Comparison of ENCODE assay signal across 9 mouse cellular contexts in genomic region chr2:135259136-135259535, GRCm38 (mm10).
A peak's percentile ranks its signal among the peaks of the same experiment; 100 is the strongest.
DNase-seq lines count a peak whose midpoint lies in the region; ATAC-seq and TF ChIP-seq lines count a peak whose summit lies in the region.
"Had no signal": no experiment of that assay in that cellular context is flagged by ENCODE, and none has a peak within 500 bp of the region (broad histone marks: within the 10 kb centered on the region; RNA-seq: fewer than 3 reads in every experiment).

No protein-coding gene starts in this region.

- no peaks in the 10 kb centered on the region for H3K27me3 ChIP-seq in forebrain, postnatal 0 days (ENCODE audit: insufficient read depth, low read length)
- H3K27me3 ChIP-seq in forebrain, embryonic 12.5 days = no peaks in the 10 kb centered on the region
- H3K27me3 ChIP-seq in embryonic facial prominence, embryonic 14.5 days (replicated peaks; ENCODE audit: control insufficient read depth, insufficient read depth, low read length) = no peaks in the 10 kb centered on the region
- no peaks in the 10 kb centered on the region for H3K27me3 ChIP-seq in kidney, embryonic 16.5 days (ENCODE audit: insufficient read depth, low read length)
- H3K27me3 ChIP-seq in cerebellum, adult 2 months (ENCODE audit: control insufficient read depth, insufficient read depth, low read length) = no peaks in the 10 kb centered on the region

- ATAC-seq in forebrain, postnatal 0 days = no peak
- ATAC-seq in forebrain, embryonic 12.5 days (ENCODE audit: low FRiP score) = no peak
- no peak for ATAC-seq in embryonic facial prominence, embryonic 14.5 days (ENCODE audit: low read depth)
- ATAC-seq in kidney, embryonic 16.5 days (ENCODE audit: low FRiP score, low TSS enrichment) = peak; percentile 65; the same call in 1 of the 2 replicates
- no peak for ATAC-seq in cerebellum, adult (ENCODE audit: insufficient number of reproducible peaks, low FRiP score, low TSS enrichment)

- H3K9me3 ChIP-seq in forebrain, postnatal 0 days (ENCODE audit: low read length) = no peaks in the 10 kb centered on the region
- no peaks in the 10 kb centered on the region for H3K9me3 ChIP-seq in forebrain, embryonic 12.5 days
- no peaks in the 10 kb centered on the region for H3K9me3 ChIP-seq in embryonic facial prominence, embryonic 14.5 days (ENCODE audit: control insufficient read depth, low read length)
- no peaks in the 10 kb centered on the region for H3K9me3 ChIP-seq in kidney, embryonic 16.5 days (ENCODE audit: low read length)

- DNase-seq in forebrain, postnatal 0 days = peak; percentile 13
- DNase-seq in Muller cell, postnatal 12 days (ENCODE audit: inconsistent ontology term) = peak; percentile 49
- peak; percentile 59 for DNase-seq in embryonic facial prominence, embryonic 14.5 days (ENCODE audit: low spot score)
- no peak for DNase-seq in urinary bladder, adult 18-20 months (ENCODE audit: low spot score in 2 of 2)
- DNase-seq in cerebellum, adult 2 months = no peak
- DNase-seq: right cerebral cortex, postnatal 25 days had no signal

- no peak for TF ChIP-seq POLR2A in cerebellum, adult 2 months (IDR thresholded peaks at IDR 0.05; ENCODE audit: borderline replicate concordance, insufficient read depth, low read length)

- TF ChIP-seq CTCF in forebrain, postnatal 0 days (IDR thresholded peaks at IDR 0.05; ENCODE audit: low read depth) = no peak
- no peak for TF ChIP-seq CTCF in cerebellum, adult 2 months (IDR thresholded peaks at IDR 0.05; ENCODE audit: borderline replicate concordance, insufficient read depth, low read depth, low read length)

- no peak overlapping the region for H3K27ac ChIP-seq in forebrain, postnatal 0 days (ENCODE audit: low read depth, low read length)
- H3K27ac ChIP-seq in forebrain, embryonic 12.5 days = no peak overlapping the region
- H3K27ac ChIP-seq in embryonic facial prominence, embryonic 14.5 days (replicated peaks; ENCODE audit: low read depth, low read length) = no peak overlapping the region
- H3K27ac ChIP-seq in kidney, embryonic 16.5 days (ENCODE audit: low read length) = no peak overlapping the region
- no peak overlapping the region for H3K27ac ChIP-seq in cerebellum, adult 2 months (ENCODE audit: insufficient read depth, low read length)

- no peaks in the 10 kb centered on the region for H3K36me3 ChIP-seq in forebrain, postnatal 0 days (ENCODE audit: insufficient read depth)
- no peaks in the 10 kb centered on the region for H3K36me3 ChIP-seq in forebrain, embryonic 12.5 days (replicated peaks)
- no peaks in the 10 kb centered on the region for H3K36me3 ChIP-seq in embryonic facial prominence, embryonic 14.5 days (ENCODE audit: control insufficient read depth, insufficient read depth, low read length)
- H3K36me3 ChIP-seq in kidney, embryonic 16.5 days (ENCODE audit: insufficient read depth, low read length) = no peaks in the 10 kb centered on the region

- H3K4me2 ChIP-seq in forebrain, postnatal 0 days (ENCODE audit: low read depth) = no peak overlapping the region
- H3K4me2 ChIP-seq in forebrain, embryonic 12.5 days = no peak overlapping the region
- H3K4me2 ChIP-seq in embryonic facial prominence, embryonic 14.5 days (ENCODE audit: low read depth, low read length) = no peak overlapping the region
- H3K4me2 ChIP-seq in kidney, embryonic 16.5 days (replicated peaks; ENCODE audit: low read depth, low read length) = no peak overlapping the region

- H3K4me1 ChIP-seq in forebrain, postnatal 0 days (ENCODE audit: insufficient read depth) = no peaks in the 10 kb centered on the region
- H3K4me1 ChIP-seq in forebrain, embryonic 12.5 days = no peaks in the 10 kb centered on the region
- H3K4me1 ChIP-seq in embryonic facial prominence, embryonic 14.5 days (ENCODE audit: control insufficient read depth, insufficient read depth, low read length) = no peaks in the 10 kb centered on the region
- no peaks in the 10 kb centered on the region for H3K4me1 ChIP-seq in kidney, embryonic 16.5 days (ENCODE audit: insufficient read depth, low read length)
- no peaks in the 10 kb centered on the region for H3K4me1 ChIP-seq in cerebellum, adult 2 months (ENCODE audit: control insufficient read depth, insufficient read depth, low read length)

- H3K9ac ChIP-seq in forebrain, postnatal 0 days = no peak overlapping the region
- no peak overlapping the region for H3K9ac ChIP-seq in forebrain, embryonic 12.5 days
- no peak overlapping the region for H3K9ac ChIP-seq in embryonic facial prominence, embryonic 14.5 days (ENCODE audit: low read depth, low read length)
- no peak overlapping the region for H3K9ac ChIP-seq in kidney, embryonic 16.5 days (replicated peaks; ENCODE audit: low read length)

- 44% methylated on average over 3 of the region's 3 CpGs for WGBS in forebrain, postnatal 0 days
- 43% methylated on average over 3 of the region's 3 CpGs for WGBS in forebrain, embryonic 12.5 days
- WGBS in embryonic facial prominence, embryonic 14.5 days = 76% methylated on average over 3 of the region's 3 CpGs
- 67% methylated on average over 3 of the region's 3 CpGs for WGBS in kidney, embryonic 16.5 days
- 74% methylated on average over 3 of the region's 3 CpGs for WGBS in cerebellum, adult 2 months

- H3K4me3 ChIP-seq in forebrain, postnatal 0 days (ENCODE audit: low read depth, low read length) = no peak overlapping the region
- no peak overlapping the region for H3K4me3 ChIP-seq in forebrain, embryonic 12.5 days (replicated peaks)
- no peak overlapping the region for H3K4me3 ChIP-seq in embryonic facial prominence, embryonic 14.5 days (ENCODE audit: low read depth, low read length)
- H3K4me3 ChIP-seq in kidney, embryonic 16.5 days (ENCODE audit: low read length) = no peak overlapping the region
- H3K4me3 ChIP-seq in cerebellum, adult 2 months (replicated peaks; ENCODE audit: insufficient read depth, low read depth, low read length) = no peak overlapping the region

Comparison
In these comparisons a context has a peak if more than half of its experiments do, and no peak if none do; other contexts are left out.
1. DNase-seq: peak in forebrain, postnatal 0 days (single experiment), Muller cell, postnatal 12 days (single experiment) and embryonic facial prominence, embryonic 14.5 days (single experiment); none in urinary bladder, adult 18-20 months (0 of 2) and cerebellum, adult 2 months (0 of 2).